Mouse (Mus musculus): ENCODE measurements around the gene Plekhn1. TPM values are rescaled to one million over a fixed set of nuclear protein-coding genes. Genes with fewer than 3 reads are reported as not detected.

The Plekhn1 gene
- polyA plus RNA-seq, 1 experiment from 2014 or later = 21.2 TPM

GRCm38 (mm10) chr4:156236651-156237447, 2.2 kb upstream of the Plekhn1 start:
- 22% methylated on average over 55 of the region's 60 CpGs for WGBS
- H3K9me3 ChIP-seq (ENCODE audit: control insufficient read depth, low read depth, low read length) = no peaks in the 10 kb centered on the region
- peaks cover 53% of the 10 kb centered on the region for H3K36me3 ChIP-seq (ENCODE audit: control insufficient read depth, insufficient read depth, low read length)
- H3K9ac ChIP-seq (replicated peaks; ENCODE audit: low read depth, low read length) = peak overlapping the region; percentile 39; the same call in 1 of the 2 replicates
- peak overlapping the region; percentile 52; the same call in 1 of the 2 replicates for H3K27ac ChIP-seq (ENCODE audit: low read length)
- H3K4me3 ChIP-seq (ENCODE audit: low read depth, low read length) = peak overlapping the region; percentile 72
- 0 out of 2 replicates have a peak, but pooled peaks cover 5% of the 10 kb centered on the region for H3K4me1 ChIP-seq (ENCODE audit: control insufficient read depth, insufficient read depth, low read length)
- no peak for ATAC-seq (ENCODE audit: insufficient number of reproducible peaks, insufficient read depth, low FRiP score, low read depth)
- no peaks in the 10 kb centered on the region for H3K27me3 ChIP-seq (ENCODE audit: control insufficient read depth, insufficient read depth, low read length)
- peak overlapping the region; percentile 55 for H3K4me2 ChIP-seq (replicated peaks; ENCODE audit: low read depth, low read length)

DNA sequence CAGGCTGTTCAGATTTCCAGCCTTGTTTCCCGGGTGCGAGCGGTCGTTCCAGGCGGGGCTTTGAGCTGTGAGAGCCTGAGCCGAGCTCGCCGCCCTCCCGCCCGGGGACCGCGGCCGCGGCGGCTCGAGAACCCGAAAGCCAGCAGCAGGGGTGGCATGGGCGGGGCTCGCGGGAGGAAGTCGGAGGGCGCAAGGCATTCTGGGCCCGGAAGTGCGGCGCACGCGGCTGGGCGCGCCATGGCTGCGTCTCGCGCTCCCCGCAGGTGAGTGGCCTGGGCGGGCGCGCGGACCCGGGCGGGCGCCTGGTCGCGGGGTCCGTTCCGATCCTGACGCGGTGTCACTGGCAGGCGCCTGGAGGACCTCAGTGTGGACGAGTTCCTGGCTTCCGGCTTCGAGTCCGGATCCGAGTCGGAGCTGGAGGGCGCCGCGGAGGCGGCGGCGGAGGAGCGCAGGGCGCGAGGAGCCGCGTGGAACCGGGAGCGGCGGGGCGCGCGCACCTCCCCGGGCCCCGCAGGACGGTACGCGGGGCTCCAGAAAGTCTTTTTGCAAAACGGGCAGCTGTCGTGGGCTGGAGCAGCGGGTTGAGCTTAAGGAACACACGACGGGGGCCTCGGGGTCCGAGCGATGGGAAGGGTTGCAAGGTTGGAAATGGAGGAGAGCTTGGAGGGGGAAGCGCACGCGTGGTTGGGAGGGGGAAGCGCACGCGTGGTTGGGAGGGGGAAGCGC, 1.3 kb upstream of the Plekhn1 start, which contains the start of gene Noc2l:
Gene Noc2l, plus strand, starts transcription at position 203 of the 726 bp plus-strand sequence.
- Histone ChIP-seq H3K9me3 (ENCODE audit: control insufficient read depth, low read depth, low read length) (no peaks in the 10 kb centered on the region), H3K9ac (replicated peaks; ENCODE audit: low read depth, low read length) (peak within 1 kb of the TSS; percentile 72)
- 1% methylated on average over 78 of the region's 90 CpGs for whole genome bisulfite sequencing

DNA sequence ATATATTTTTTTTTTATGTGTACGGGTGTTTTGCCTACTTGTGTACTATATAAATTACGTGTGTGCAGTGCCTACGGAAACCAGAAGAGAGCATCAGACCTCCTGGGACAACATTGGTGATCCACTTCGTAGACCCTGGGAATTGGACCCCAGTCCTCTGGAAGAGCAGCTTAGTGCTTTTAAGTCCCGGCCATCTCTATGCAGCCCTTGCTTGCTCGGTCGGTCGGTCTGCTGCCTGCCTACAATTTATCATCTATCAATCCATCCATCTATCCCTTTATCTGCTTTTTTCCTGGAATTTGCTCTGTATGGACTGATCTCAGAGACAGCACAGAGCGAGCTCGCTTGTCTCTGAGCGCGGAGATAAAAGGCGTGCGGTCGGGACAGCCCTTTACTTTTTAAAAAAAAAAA, 708 bp upstream of the Plekhn1 start:
- H3K36me3 ChIP-seq (ENCODE audit: control insufficient read depth, insufficient read depth, low read length) = peaks cover 53% of the 10 kb centered on the region
- peak; percentile 10; the same call in 1 of the 2 replicates for ATAC-seq (ENCODE audit: insufficient number of reproducible peaks, insufficient read depth, low FRiP score, low read depth)
- under 1% methylated on average over 15 of the region's 15 CpGs for WGBS
- H3K9me3 ChIP-seq (ENCODE audit: control insufficient read depth, low read depth, low read length) = no peaks in the 10 kb centered on the region
- 0 out of 2 replicates have a peak overlapping the region, but pooled peaks have one; percentile 89 for H3K27ac ChIP-seq (ENCODE audit: low read length)
- H3K4me1 ChIP-seq (ENCODE audit: control insufficient read depth, insufficient read depth, low read length) = 0 out of 2 replicates have a peak, but pooled peaks cover 5% of the 10 kb centered on the region
- peak overlapping the region; percentile 86 for H3K4me2 ChIP-seq (replicated peaks; ENCODE audit: low read depth, low read length)
- no peaks in the 10 kb centered on the region for H3K27me3 ChIP-seq (ENCODE audit: control insufficient read depth, insufficient read depth, low read length)
- no peak overlapping the region for H3K9ac ChIP-seq (replicated peaks; ENCODE audit: low read depth, low read length)
- peak overlapping the region; percentile 72 for H3K4me3 ChIP-seq (ENCODE audit: low read depth, low read length)

More for the DNA sequence above, 1.3 kb upstream of the Plekhn1 start, which contains the start of gene Noc2l:
- Histone ChIP-seq H3K4me2 (replicated peaks; ENCODE audit: low read depth, low read length) (peak within 1 kb of the TSS; percentile 86), H3K36me3 (ENCODE audit: control insufficient read depth, insufficient read depth, low read length) (peaks cover 53% of the 10 kb centered on the region), H3K4me1 (ENCODE audit: control insufficient read depth, insufficient read depth, low read length) (0 out of 2 replicates have a peak, but pooled peaks cover 5% of the 10 kb centered on the region), H3K27me3 (ENCODE audit: control insufficient read depth, insufficient read depth, low read length) (no peaks in the 10 kb centered on the region), H3K27ac (ENCODE audit: low read length) (peak within 1 kb of the TSS; percentile 89), H3K4me3 (ENCODE audit: low read depth, low read length) (peak within 1 kb of the TSS; percentile 72)
- peak; percentile 91 for ATAC-seq (ENCODE audit: insufficient number of reproducible peaks, insufficient read depth, low FRiP score, low read depth)

DNA sequence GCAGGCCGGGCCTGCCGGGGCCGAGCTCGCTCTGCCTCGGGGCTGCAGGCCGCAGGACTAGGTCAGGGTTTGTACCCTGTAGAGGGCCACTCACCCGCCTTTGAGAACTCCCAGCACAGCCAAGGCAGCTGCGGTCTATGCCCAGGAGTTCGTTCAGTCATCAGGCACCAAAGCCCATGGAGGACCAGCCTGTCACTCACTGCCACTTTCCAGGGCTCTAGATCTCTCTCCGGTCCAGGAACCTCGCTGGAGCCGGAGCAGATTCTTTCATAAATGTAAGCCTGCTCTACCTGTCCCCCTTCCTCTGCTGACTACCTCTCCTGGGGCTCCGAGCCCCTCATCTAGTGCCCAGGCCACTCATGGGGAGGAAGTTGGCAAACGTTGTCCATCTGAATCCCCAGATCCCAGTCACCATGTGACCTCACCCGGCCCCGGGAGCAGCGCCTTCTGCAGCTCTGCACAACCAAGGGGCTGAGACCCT, 596 bp downstream of the Plekhn1 start:
- Histone ChIP-seq H3K9ac (replicated peaks; ENCODE audit: low read depth, low read length) (peak overlapping the region; percentile 72), H3K4me1 (ENCODE audit: control insufficient read depth, insufficient read depth, low read length) (0 out of 2 replicates have a peak, but pooled peaks cover 5% of the 10 kb centered on the region), H3K27ac (ENCODE audit: low read length) (no peak overlapping the region; the same call in 1 of the 2 replicates), H3K4me2 (replicated peaks; ENCODE audit: low read depth, low read length) (peak overlapping the region; percentile 86), H3K36me3 (ENCODE audit: control insufficient read depth, insufficient read depth, low read length) (peaks cover 53% of the 10 kb centered on the region), H3K27me3 (ENCODE audit: control insufficient read depth, insufficient read depth, low read length) (no peaks in the 10 kb centered on the region), H3K9me3 (ENCODE audit: control insufficient read depth, low read depth, low read length) (no peaks in the 10 kb centered on the region), H3K4me3 (ENCODE audit: low read depth, low read length) (peak overlapping the region; percentile 72)
- WGBS = 7% methylated on average over 17 of the region's 17 CpGs
- no peak for ATAC-seq (ENCODE audit: insufficient number of reproducible peaks, insufficient read depth, low FRiP score, low read depth)

DNA sequence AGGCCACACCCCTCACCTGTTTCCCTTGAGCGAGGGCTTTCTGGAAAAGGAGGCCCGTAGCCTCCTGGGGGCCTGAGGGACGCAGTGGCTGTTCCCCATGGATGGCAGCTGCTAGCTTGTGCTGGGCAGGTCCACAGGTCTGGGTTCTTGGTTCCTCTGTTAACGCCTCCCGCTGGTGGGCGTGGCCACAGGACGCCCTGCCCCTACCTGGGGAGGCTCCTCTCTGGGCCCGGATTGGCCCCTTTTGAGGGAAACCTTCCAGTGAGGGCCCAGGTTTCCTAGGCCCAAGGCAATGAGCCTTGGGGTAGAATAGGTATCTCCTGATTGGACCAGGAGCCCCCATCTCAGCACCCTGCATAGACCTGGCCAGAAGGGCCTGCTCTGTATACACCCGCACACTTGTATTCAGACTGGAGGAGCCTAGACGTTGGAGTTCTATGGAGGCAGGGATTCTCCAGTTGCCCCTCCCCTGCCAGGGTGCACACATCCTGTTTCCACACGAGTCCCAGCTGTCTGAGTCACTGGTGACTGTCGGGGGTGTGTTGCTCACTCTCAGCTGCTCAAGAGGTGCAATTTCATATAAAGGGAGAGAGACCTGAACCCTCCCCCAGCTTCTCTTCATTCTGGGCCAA, 6.1 kb downstream of the Plekhn1 start:
- Histone ChIP-seq H3K27me3 (ENCODE audit: control insufficient read depth, insufficient read depth, low read length) (no peaks in the 10 kb centered on the region), H3K9ac (replicated peaks; ENCODE audit: low read depth, low read length) (no peak overlapping the region), H3K36me3 (ENCODE audit: control insufficient read depth, insufficient read depth, low read length) (peaks cover 41% of the 10 kb centered on the region), H3K4me2 (replicated peaks; ENCODE audit: low read depth, low read length) (peak overlapping the region; percentile 22; the same call in 1 of the 2 replicates), H3K9me3 (ENCODE audit: control insufficient read depth, low read depth, low read length) (no peaks in the 10 kb centered on the region), H3K27ac (ENCODE audit: low read length) (no peak overlapping the region), H3K4me1 (ENCODE audit: control insufficient read depth, insufficient read depth, low read length) (peaks cover 9% of the 10 kb centered on the region; the same call in 1 of the 2 replicates), H3K4me3 (ENCODE audit: low read depth, low read length) (peak overlapping the region; percentile 12; the same call in 1 of the 2 replicates)
- WGBS = 15% methylated on average over 12 of the region's 12 CpGs
- ATAC-seq (ENCODE audit: insufficient number of reproducible peaks, insufficient read depth, low FRiP score, low read depth) = peak; percentile 53; the same call in 1 of the 2 replicates

DNA sequence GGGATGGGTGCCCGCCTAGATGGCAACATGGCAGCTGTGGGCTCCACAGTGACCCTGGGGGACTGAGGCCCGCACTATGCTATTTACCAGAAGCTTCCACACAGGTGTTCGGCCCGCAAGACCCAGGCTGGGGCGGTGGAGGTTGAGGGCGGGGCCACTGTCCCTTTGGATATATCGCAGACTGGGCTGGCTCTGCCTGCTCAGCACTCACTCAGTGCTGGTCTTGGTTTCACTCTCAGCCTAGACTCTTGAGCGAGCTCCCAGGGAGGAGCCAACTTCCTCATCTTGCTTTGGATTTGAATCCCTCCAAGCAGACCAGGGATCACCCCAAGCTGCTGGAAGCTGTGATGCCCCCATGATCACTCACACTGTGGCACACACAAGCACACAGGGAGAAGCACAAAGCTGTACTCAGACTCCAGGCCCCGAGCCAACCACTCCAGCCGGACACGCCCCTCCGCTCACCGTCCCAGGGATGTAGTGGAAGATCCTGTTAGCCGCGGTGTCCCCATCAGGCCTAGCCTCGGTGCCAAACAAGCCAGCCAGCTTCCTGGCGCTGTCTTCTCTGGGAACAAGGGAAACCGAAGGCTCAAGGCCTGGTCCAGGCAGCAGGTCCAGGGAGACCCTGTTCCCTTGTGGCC, 6.8 kb downstream of the Plekhn1 start:
- Histone ChIP-seq H3K4me3 (ENCODE audit: low read depth, low read length) (peak overlapping the region; percentile 12; the same call in 1 of the 2 replicates), H3K4me2 (replicated peaks; ENCODE audit: low read depth, low read length) (peak overlapping the region; percentile 22; the same call in 1 of the 2 replicates)

DNA sequence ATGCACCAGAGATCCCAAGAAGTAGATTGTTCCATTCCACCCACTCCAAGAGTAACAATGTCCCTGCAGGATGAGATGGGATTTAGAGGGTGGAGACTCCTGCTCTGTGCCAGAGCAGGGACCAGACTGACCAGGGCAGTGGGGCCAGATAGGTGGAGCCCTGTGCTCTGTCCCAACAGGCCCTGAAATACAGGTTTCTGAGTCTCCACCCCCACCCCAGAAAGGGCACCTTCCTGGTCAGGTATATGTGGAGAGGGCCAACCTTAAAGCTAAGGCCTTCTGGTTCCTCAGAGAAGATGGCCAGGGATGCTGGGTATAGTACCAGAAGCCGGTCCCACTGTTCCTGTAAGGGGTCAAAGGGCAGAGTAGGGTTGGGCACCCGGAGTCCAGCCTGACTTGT, 10.4 kb downstream of the Plekhn1 start:
- Histone ChIP-seq H3K27ac (ENCODE audit: low read length) (no peak overlapping the region), H3K9ac (replicated peaks; ENCODE audit: low read depth, low read length) (no peak overlapping the region), H3K4me1 (ENCODE audit: control insufficient read depth, insufficient read depth, low read length) (peaks cover 9% of the 10 kb centered on the region; the same call in 1 of the 2 replicates), H3K27me3 (ENCODE audit: control insufficient read depth, insufficient read depth, low read length) (no peaks in the 10 kb centered on the region), H3K9me3 (ENCODE audit: control insufficient read depth, low read depth, low read length) (no peaks in the 10 kb centered on the region), H3K4me2 (replicated peaks; ENCODE audit: low read depth, low read length) (no peak overlapping the region), H3K4me3 (ENCODE audit: low read depth, low read length) (no peak overlapping the region), H3K36me3 (ENCODE audit: control insufficient read depth, insufficient read depth, low read length) (peaks cover 2% of the 10 kb centered on the region; the same call in 1 of the 2 replicates)
- 74% methylated on average over 2 of the region's 2 CpGs for WGBS
- no peak for ATAC-seq (ENCODE audit: insufficient number of reproducible peaks, insufficient read depth, low FRiP score, low read depth)

More for the DNA sequence above, 6.8 kb downstream of the Plekhn1 start:
- Histone ChIP-seq H3K27ac (ENCODE audit: low read length) (no peak overlapping the region), H3K4me1 (ENCODE audit: control insufficient read depth, insufficient read depth, low read length) (peaks cover 9% of the 10 kb centered on the region; the same call in 1 of the 2 replicates), H3K9me3 (ENCODE audit: control insufficient read depth, low read depth, low read length) (no peaks in the 10 kb centered on the region), H3K36me3 (ENCODE audit: control insufficient read depth, insufficient read depth, low read length) (peaks cover 38% of the 10 kb centered on the region), H3K9ac (replicated peaks; ENCODE audit: low read depth, low read length) (no peak overlapping the region), H3K27me3 (ENCODE audit: control insufficient read depth, insufficient read depth, low read length) (no peaks in the 10 kb centered on the region)
- WGBS = 36% methylated on average over 18 of the region's 18 CpGs
- ATAC-seq (ENCODE audit: insufficient number of reproducible peaks, insufficient read depth, low FRiP score, low read depth) = peak; percentile 39; the same call in 1 of the 2 replicates

Data from stomach, embryonic 14.5 days (tissue).